Mouse (Mus musculus): ENCODE measurements at regions not wholly inside any gene's neighbourhood (a gene's known extent, or its start where the extent isn't known, plus 50 kb on each side); places are given as distances from the start of the nearest gene placed in this dataset.

DNA sequence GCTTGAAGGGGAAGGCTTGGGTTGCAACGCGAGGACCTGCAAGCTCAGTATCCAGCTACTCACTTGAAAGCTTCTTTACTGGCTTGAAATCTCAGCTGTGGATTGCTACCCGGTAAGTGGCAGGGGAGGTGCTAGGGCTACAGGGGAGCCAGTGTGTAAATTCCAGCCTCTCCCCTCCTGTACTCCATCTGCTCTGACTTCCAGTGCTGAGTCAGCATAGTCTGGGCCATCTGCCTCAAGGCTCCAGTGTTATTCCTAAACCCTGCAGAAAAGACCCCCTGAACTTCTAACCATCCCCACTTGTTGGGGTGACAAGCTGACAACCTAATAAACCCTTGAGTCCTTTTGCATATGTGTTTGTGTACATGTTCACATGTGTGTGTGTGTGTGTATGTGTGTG lies 140.0 kb upstream of the Kcnab2 start:
- intact Hi-C loops (cut with DNase I; ENCODE audit: low total_unique reads) = no loop called here

DNA sequence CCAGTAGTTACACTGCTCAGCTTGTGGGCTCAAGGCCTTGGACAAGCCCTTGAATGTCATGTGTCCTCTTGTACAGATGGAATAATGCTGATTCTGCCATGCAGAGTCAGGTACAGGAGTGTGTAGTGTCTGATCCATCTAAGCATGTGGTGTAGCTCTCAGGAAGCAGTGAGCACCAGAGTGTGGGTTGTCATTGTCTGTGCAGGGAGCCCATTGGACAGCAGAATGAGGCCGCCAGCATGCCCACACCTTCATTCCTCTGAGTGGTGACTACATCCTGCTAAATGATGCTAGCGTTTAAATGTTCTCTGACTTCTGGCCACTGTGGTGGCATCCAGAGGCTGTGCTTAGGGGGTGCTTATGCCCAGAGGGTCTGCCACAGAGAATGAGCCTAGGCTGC lies 137.5 kb upstream of the Kcnab2 start:
- intact Hi-C loops (cut with DNase I; ENCODE audit: low total_unique reads) = no loop called here
- no peak for DNase-seq

More for the DNA sequence above, 140.0 kb upstream of the Kcnab2 start:
- no peak for DNase-seq

DNA sequence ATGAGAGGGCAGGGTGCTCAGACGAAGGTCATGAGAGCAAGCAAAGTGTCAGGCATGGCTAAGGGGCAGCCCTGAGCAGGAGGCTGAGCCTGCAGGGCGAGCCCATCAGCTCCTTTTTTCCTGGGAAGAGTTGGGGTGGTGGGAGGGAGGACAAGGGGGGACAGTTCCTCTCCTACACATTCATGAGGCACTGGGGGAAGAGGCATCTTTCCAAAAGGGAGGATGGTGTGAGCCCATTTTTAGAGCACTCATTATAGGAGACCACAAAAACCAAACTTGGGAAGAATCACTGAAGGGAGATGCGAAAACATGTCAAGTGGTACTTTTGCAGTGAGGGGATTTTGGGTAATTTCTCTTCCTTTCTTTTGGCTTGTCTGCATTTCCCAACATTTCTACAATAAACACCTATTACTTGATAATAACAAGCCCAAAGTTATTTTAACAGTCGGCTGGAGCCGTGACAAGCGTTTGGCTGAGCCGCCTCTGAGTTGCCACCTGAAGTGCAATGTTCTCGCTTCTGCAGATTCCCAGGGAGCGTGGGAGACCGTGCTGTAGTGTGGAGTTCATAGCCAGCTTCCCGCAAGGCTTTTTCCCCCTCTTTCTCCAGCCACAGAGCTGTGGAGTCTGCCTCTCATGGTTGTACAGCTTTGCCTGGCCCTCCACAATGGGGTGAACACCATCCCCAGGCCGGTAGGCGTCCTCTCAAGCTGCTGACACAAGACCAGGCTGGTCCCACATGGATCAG lies 136.9 kb upstream of the Kcnab2 start:
- intact Hi-C loops (cut with DNase I; ENCODE audit: low total_unique reads) = no loop called here
- DNase-seq = no peak

Small RNA genes in the stretch of these regions (microRNA-seq; reads per million reads assigned to microRNA genes)
- 0 reads per million in 2 experiments for gene Gm25779

All from gastrocnemius, postnatal 14 days (tissue).